Mouse (Mus musculus): ENCODE measurements around the gene Mfsd4a. TPM values are rescaled to one million over a fixed set of nuclear protein-coding genes. Genes with fewer than 3 reads are reported as not detected.

Gene Mfsd4a
- polyA plus RNA-seq, 1 experiment from 2014 or later: 18.5 TPM

DNA sequence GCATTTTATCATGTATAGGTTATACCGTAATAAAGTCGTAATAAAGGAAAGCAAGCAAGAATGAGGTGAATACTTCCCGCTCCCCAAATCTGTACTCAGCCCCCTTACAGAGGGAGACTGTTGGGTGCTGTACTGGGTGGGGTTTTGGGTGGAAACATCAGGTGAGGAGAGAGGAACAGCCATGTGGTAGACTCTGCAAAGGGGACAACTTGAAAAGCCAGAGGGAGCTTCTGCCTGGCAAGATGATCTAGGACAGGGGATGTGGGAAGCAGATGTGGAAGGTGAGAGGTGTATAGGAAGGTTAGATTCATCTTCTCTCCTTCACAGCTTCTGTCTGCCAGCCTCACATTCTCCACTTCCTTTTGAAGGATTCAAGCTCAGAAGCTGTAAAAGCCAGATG is 2.8 kb upstream of the Mfsd4a start:
- no peaks in the 10 kb centered on the region for H3K9me3 ChIP-seq (ENCODE audit: low read length)
- no peak overlapping the region for H3K9ac ChIP-seq (replicated peaks; ENCODE audit: low read length)
- H3K36me3 ChIP-seq (ENCODE audit: insufficient read depth, low read length): no peaks in the 10 kb centered on the region
- no peak overlapping the region for H3K4me2 ChIP-seq (replicated peaks; ENCODE audit: low read depth, low read length)
- peaks cover 9% of the 10 kb centered on the region for H3K4me1 ChIP-seq (ENCODE audit: insufficient read depth, low read length)
- ATAC-seq (ENCODE audit: low FRiP score, low TSS enrichment): no peak
- no peak overlapping the region for H3K27ac ChIP-seq (ENCODE audit: low read length)
- peaks cover 31% of the 10 kb centered on the region for H3K27me3 ChIP-seq (ENCODE audit: insufficient read depth, low read length)
- WGBS: 93% methylated on average over 3 of the region's 3 CpGs
- no peak overlapping the region for H3K4me3 ChIP-seq (ENCODE audit: low read length)

DNA sequence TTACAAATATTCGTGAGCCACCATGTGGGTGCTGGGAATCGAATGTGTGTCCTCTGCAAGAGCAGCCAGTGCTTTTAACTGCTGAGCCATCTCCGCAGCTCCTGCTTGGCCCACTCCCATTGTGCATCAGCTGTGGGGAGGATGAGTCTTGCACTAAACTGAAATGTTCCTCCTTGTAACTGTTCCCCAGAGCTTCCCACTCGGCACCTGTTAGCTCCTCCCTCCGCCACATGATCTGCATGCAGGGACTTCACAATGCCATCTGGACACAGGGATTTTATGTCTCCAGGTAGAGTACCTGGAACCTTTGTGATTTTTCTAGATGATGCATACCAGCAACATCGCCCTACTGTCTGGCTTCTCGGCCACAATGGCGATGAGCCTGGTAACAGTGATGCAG is 1.6 kb upstream of the Mfsd4a start:
- 88% methylated on average over 8 of the region's 8 CpGs for WGBS

DNA sequence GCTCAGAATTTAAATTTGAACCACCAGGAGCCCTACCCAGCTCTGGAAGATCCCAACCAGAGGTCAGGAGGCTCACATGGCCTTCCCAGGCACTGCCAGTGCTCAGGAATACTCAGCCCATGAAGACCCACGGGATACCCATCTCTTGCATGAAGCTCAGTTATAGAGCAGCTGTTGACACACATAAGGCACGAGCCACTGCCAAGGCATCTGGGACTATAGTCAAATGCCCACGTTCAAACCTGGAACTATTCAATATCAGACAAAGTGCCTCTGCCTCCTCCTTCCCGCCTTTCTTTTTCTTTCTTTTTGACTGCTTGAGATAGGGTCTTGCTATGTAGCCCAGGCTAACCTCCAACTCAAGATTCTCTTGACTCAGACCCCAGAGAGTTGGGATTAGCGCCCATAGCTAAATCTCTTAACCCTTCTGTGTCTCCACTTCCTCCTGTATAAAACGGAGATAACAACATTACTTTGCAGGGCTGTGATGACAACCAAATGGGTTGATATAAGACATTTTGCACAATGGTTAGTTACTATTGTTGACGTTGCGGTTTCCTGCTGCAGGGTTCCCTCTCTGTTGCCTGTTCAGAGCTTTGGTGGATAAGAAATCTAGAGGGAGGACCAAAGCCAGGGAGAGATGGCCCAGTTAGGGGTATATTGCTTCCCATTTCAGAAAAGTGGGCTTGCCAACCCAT is 2.2 kb downstream of the Mfsd4a start:
- no peak overlapping the region for H3K4me2 ChIP-seq (replicated peaks; ENCODE audit: low read depth, low read length)
- WGBS: 84% methylated on average over 8 of the region's 8 CpGs
- no peaks in the 10 kb centered on the region for H3K36me3 ChIP-seq (ENCODE audit: insufficient read depth, low read length)
- H3K27me3 ChIP-seq (ENCODE audit: insufficient read depth, low read length): peaks cover 36% of the 10 kb centered on the region
- H3K4me1 ChIP-seq (ENCODE audit: insufficient read depth, low read length): peaks cover 19% of the 10 kb centered on the region
- no peaks in the 10 kb centered on the region for H3K9me3 ChIP-seq (ENCODE audit: low read length)
- no peak overlapping the region for H3K9ac ChIP-seq (replicated peaks; ENCODE audit: low read length)
- H3K27ac ChIP-seq (ENCODE audit: low read length): no peak overlapping the region
- ATAC-seq (ENCODE audit: low FRiP score, low TSS enrichment): no peak
- H3K4me3 ChIP-seq (ENCODE audit: low read length): no peak overlapping the region

More for the DNA sequence above, 1.6 kb upstream of the Mfsd4a start:
- no peak for ATAC-seq (ENCODE audit: low FRiP score, low TSS enrichment)
- Histone ChIP-seq H3K4me1 (ENCODE audit: insufficient read depth, low read length) (peaks cover 9% of the 10 kb centered on the region), H3K4me2 (replicated peaks; ENCODE audit: low read depth, low read length) (no peak overlapping the region), H3K27ac (ENCODE audit: low read length) (no peak overlapping the region), H3K27me3 (ENCODE audit: insufficient read depth, low read length) (peaks cover 36% of the 10 kb centered on the region), H3K9ac (replicated peaks; ENCODE audit: low read length) (no peak overlapping the region), H3K36me3 (ENCODE audit: insufficient read depth, low read length) (no peaks in the 10 kb centered on the region), H3K4me3 (ENCODE audit: low read length) (no peak overlapping the region), H3K9me3 (ENCODE audit: low read length) (no peaks in the 10 kb centered on the region)

DNA sequence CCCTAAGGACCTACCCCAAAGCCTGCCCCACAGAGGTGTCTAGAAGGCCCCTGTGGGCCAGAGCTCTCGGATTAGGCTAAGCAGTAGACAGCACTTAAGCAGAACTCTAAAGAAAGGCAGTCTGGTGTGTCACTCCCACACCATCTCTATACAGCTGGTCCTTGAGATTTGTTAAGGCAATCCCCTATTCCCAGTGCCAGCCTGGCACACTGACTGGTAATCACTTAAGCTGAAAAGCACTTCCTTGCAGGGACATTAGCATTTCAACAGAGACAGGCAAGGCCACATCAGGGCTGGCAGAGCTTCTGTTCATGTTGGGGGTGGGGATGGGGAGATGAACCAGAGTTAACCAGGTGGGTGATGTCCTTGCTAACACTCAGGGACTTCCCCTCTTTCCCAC is 2.9 kb downstream of the Mfsd4a start:
- no peaks in the 10 kb centered on the region for H3K9me3 ChIP-seq (ENCODE audit: low read length)
- ATAC-seq (ENCODE audit: low FRiP score, low TSS enrichment): no peak
- no peak overlapping the region for H3K27ac ChIP-seq (ENCODE audit: low read length)
- no peaks in the 10 kb centered on the region for H3K36me3 ChIP-seq (ENCODE audit: insufficient read depth, low read length)
- no peak overlapping the region for H3K9ac ChIP-seq (replicated peaks; ENCODE audit: low read length)
- H3K27me3 ChIP-seq (ENCODE audit: insufficient read depth, low read length): peaks cover 34% of the 10 kb centered on the region
- no peak overlapping the region for H3K4me2 ChIP-seq (replicated peaks; ENCODE audit: low read depth, low read length)
- no peak overlapping the region for H3K4me3 ChIP-seq (ENCODE audit: low read length)
- 64% methylated on average over 1 of the region's 1 CpGs for WGBS
- H3K4me1 ChIP-seq (ENCODE audit: insufficient read depth, low read length): peaks cover 23% of the 10 kb centered on the region

DNA sequence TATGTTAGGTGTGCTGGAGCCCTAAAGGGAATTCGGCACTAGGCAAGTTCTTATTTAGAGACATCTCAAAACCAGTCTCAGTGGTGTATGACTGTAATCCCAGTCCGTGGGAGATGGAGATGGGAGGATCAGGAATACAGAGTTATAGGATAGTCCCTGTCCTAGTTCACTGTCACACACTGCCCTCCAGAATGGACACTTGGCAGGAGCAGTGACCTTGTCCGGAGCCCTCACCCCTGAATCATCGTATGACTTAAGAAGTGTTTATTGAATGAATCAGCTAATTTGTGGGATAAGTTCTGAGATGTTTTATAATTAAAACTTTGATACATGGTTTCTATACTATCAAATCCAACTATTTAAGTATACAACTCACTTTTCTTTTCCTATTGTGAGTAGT is 4.8 kb downstream of the Mfsd4a start:
- ATAC-seq (ENCODE audit: low FRiP score, low TSS enrichment): no peak
- Histone ChIP-seq H3K27me3 (ENCODE audit: insufficient read depth, low read length) (peaks cover 17% of the 10 kb centered on the region; the same call in 1 of the 2 replicates), H3K9ac (replicated peaks; ENCODE audit: low read length) (no peak overlapping the region), H3K36me3 (ENCODE audit: insufficient read depth, low read length) (no peaks in the 10 kb centered on the region), H3K27ac (ENCODE audit: low read length) (no peak overlapping the region), H3K9me3 (ENCODE audit: low read length) (no peaks in the 10 kb centered on the region), H3K4me3 (ENCODE audit: low read length) (no peak overlapping the region), H3K4me1 (ENCODE audit: insufficient read depth, low read length) (peaks cover 24% of the 10 kb centered on the region), H3K4me2 (replicated peaks; ENCODE audit: low read depth, low read length) (no peak overlapping the region)
- 45% methylated on average over 4 of the region's 4 CpGs for WGBS

DNA sequence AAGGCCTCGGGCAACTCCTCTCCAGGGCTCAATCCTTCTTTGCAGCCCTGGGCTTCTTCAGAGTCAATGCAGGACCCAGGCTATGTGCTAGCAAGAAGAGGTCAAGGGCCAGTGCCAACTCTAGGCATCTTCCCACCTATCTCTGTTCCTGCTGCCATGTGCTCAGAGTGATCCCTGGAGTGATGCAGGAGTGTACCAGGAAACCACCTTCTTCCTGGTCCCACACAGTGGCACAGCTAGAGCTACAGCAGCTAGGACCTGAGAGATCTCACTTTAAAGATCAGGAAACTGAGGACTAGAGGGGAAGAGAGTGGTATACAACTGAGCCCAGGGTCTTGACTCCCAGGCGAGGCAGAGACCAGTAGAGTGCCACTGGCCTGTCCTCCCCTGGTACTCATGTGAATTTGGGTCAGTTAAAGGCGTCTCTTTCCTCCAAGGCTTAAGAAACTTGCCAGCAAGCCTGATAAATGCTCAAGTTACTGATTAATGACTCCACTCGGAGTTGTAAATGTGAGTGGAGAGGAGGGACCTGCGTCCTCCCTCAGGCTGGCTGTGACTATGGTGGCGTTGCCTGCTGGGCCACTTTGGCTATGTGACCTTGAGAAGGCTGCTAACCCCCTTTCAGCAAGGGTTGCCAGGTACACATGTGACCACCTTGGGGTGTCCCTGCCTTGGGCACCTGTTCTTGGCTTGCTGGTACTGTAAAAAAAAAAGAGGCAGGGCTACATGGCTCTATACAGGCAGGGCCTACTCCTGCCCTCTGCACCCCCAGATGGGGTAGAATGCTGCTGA is 5.9 kb downstream of the Mfsd4a start:
- no peaks in the 10 kb centered on the region for H3K9me3 ChIP-seq (ENCODE audit: low read length)
- no peak overlapping the region for H3K4me2 ChIP-seq (replicated peaks; ENCODE audit: low read depth, low read length)
- peaks cover 16% of the 10 kb centered on the region; the same call in 1 of the 2 replicates for H3K27me3 ChIP-seq (ENCODE audit: insufficient read depth, low read length)
- no peaks in the 10 kb centered on the region for H3K36me3 ChIP-seq (ENCODE audit: insufficient read depth, low read length)
- peak; percentile 52 for ATAC-seq (ENCODE audit: low FRiP score, low TSS enrichment)
- WGBS: 22% methylated on average over 6 of the region's 6 CpGs
- no peak overlapping the region for H3K9ac ChIP-seq (replicated peaks; ENCODE audit: low read length)
- peaks cover 17% of the 10 kb centered on the region for H3K4me1 ChIP-seq (ENCODE audit: insufficient read depth, low read length)
- no peak overlapping the region for H3K4me3 ChIP-seq (ENCODE audit: low read length)
- H3K27ac ChIP-seq (ENCODE audit: low read length): peak overlapping the region; percentile 28

DNA sequence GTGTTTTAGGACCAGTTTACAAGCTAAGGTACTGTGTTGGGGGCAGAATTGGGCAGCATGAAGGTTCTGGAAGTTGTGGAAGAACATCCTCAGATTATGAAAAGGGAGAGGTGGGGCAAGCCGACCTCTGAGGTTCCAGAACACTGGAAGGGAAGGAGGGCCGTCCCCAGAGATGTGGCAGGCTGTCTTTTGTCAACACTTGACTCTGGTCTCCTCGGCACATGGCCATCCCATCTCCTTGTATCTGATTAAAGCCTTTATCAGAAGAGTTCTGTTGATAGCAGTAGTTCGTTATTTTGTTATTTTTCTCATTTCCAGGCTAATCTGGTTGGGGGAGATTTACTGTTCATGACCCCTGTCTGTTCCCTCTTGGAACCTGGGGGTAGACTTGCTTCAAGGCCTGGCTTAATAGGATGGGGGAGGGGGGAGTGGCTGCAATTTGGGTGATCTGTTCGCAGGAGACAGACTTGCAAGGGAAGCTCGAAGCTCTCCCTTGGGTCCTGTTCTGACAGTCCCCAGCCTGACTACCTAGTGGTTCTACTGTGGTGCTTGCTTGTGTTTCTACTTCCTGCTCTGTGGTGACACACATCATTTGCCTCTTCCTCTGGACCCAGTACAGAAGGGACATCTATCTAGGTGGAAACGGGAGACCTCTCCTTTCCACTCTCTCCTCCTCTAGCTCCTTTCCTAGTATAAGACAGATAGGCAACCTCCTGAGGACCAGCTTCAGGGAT is 7.7 kb downstream of the Mfsd4a start:
- WGBS: 39% methylated on average over 7 of the region's 7 CpGs
- no peak for ATAC-seq (ENCODE audit: low FRiP score, low TSS enrichment)

DNA sequence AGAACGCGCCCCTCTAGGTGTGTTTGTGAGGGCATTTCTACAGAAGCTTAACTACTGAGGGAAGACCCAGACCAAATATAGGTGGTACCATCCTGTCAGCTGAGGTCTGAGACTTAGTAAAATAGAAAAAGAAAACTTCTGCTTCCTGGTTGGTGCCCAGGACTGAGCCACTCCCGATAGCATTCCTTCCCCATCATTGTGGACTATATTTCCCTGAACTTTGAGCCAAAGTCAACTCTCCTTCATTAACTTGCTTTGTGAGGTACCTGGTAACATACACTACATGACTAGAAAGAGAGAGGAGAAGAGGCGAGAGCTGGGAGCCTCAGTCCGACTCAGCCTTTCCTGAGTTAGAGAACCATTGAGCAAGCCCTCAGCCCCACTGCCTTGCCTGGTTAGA is 9.3 kb downstream of the Mfsd4a start:
- H3K36me3 ChIP-seq (ENCODE audit: insufficient read depth, low read length): no peaks in the 10 kb centered on the region
- H3K9ac ChIP-seq (replicated peaks; ENCODE audit: low read length): no peak overlapping the region
- no peaks in the 10 kb centered on the region for H3K27me3 ChIP-seq (ENCODE audit: insufficient read depth, low read length)
- no peak overlapping the region for H3K4me3 ChIP-seq (ENCODE audit: low read length)
- H3K4me1 ChIP-seq (ENCODE audit: insufficient read depth, low read length): peaks cover 17% of the 10 kb centered on the region
- no peak overlapping the region for H3K27ac ChIP-seq (ENCODE audit: low read length)
- 95% methylated on average over 5 of the region's 5 CpGs for WGBS
- H3K4me2 ChIP-seq (replicated peaks; ENCODE audit: low read depth, low read length): no peak overlapping the region
- no peak for ATAC-seq (ENCODE audit: low FRiP score, low TSS enrichment)
- H3K9me3 ChIP-seq (ENCODE audit: low read length): no peaks in the 10 kb centered on the region

More for the DNA sequence above, 7.7 kb downstream of the Mfsd4a start:
- H3K4me3 ChIP-seq (ENCODE audit: low read length): no peak overlapping the region
- H3K27me3 ChIP-seq (ENCODE audit: insufficient read depth, low read length): peaks cover 2% of the 10 kb centered on the region; the same call in 1 of the 2 replicates
- peaks cover 17% of the 10 kb centered on the region for H3K4me1 ChIP-seq (ENCODE audit: insufficient read depth, low read length)
- H3K36me3 ChIP-seq (ENCODE audit: insufficient read depth, low read length): no peaks in the 10 kb centered on the region
- no peaks in the 10 kb centered on the region for H3K9me3 ChIP-seq (ENCODE audit: low read length)
- no peak overlapping the region for H3K27ac ChIP-seq (ENCODE audit: low read length)
- H3K9ac ChIP-seq (replicated peaks; ENCODE audit: low read length): no peak overlapping the region
- H3K4me2 ChIP-seq (replicated peaks; ENCODE audit: low read depth, low read length): no peak overlapping the region

GRCm38 (mm10) chr1:132055054-132055664 is 12.7 kb downstream of the Mfsd4a start:
- Histone ChIP-seq H3K9ac (replicated peaks; ENCODE audit: low read length) (no peak overlapping the region), H3K36me3 (ENCODE audit: insufficient read depth, low read length) (no peaks in the 10 kb centered on the region), H3K4me3 (ENCODE audit: low read length) (no peak overlapping the region), H3K9me3 (ENCODE audit: low read length) (no peaks in the 10 kb centered on the region), H3K27me3 (ENCODE audit: insufficient read depth, low read length) (no peaks in the 10 kb centered on the region), H3K27ac (ENCODE audit: low read length) (no peak overlapping the region), H3K4me2 (replicated peaks; ENCODE audit: low read depth, low read length) (no peak overlapping the region), H3K4me1 (ENCODE audit: insufficient read depth, low read length) (0 out of 2 replicates have a peak, but pooled peaks cover 2% of the 10 kb centered on the region)
- 83% methylated on average over 7 of the region's 7 CpGs for WGBS
- ATAC-seq (ENCODE audit: low FRiP score, low TSS enrichment): no peak

All from kidney, embryonic 16.5 days (tissue).